Mouse (Mus musculus) ovary, postnatal 10 days (tissue): ENCODE measurements at regions not wholly inside any gene's neighbourhood (a gene's known extent, or its start where the extent isn't known, plus 50 kb on each side); places are given as distances from the start of the nearest gene placed in this dataset.

Experiments
- DNase-seq: peaks from one replicate; pipeline ENCODE4 v3.0.0; 2022; ENCODE audit warnings: low spot score

DNA sequence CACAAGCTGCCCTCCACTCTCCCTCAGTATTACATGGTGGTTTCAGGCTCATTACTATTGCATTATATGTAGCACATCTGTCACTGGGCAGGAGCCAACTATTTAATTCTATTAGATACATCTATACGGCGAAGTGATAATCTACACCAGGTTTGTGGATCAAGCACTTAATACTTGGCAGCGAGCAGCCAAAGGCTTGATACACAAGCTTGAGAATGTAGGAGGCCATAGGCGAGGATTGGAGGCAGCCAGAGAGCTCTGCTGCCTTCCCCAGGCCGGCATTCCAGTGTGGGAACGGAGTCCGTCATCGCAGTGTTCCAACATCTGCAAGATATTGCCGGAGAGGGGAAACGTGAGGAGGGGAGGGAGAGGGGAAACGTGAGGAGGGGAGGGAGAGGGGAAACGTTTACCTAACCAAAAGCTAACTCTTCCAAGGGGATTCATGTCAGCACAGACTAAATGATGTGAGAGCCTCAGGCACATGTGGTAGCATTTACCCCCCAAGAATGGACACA, 109.6 kb upstream of the Habp2 start:
- DNase-seq = no peak

DNA sequence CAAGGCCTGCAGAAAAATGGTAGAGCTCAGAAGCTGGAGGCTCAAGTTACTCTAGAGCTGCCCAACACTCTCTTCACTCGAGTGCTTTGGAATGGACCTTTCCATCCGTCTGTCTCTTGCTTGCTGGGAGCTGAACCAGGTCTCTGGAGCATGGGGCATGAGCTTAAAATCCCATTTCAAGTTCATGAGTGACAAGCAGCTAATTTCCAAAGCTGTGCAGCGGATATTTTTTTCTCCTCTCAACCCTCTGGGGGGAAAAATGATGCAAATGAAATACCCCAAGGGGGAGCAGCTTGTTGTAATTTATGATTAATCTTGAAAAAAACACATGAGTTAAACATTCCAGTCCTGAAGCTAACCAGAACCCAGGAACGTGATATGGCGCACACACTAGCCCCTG, 101.2 kb upstream of the Habp2 start:
- DNase-seq = no peak

DNA sequence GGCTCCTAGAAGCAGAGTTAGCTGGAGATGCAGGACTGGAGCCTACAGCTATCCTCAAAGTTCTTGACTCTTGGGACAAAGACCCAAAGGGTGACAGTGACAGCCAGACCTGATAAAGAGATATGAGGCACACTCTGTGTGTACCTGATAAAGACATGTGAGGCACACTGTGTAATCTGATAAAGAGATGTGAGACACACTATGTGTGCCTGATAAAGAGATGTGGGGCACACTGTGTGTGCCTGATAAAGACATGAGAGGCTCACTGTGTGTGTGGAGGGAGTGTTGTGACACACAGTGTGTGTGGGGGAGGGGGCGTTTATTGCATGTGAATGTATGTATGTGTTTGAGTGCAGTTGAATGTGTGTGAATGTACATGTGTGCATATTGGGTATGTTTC, 97.8 kb upstream of the Habp2 start:
- DNase-seq = no peak

DNA sequence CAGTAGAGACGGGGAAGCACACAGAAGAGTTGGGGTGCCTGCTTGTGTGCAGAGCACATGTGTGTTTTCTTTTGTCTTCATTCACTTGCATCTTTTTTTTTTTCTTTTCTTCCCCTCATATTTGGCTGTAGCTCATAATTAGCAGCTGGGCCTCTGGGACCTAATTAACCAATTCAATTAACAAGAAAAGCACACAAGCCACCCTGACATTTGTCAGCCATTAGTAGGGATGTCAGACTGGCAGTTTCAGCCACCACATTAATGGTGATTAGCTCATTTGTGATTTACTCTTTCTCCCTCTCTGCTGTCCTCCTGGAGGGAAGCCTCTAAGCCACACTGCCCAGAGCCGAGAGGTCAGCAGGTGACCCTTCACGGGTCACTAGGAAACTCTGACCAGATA, 96.7 kb upstream of the Habp2 start:
- DNase-seq = no peak

DNA sequence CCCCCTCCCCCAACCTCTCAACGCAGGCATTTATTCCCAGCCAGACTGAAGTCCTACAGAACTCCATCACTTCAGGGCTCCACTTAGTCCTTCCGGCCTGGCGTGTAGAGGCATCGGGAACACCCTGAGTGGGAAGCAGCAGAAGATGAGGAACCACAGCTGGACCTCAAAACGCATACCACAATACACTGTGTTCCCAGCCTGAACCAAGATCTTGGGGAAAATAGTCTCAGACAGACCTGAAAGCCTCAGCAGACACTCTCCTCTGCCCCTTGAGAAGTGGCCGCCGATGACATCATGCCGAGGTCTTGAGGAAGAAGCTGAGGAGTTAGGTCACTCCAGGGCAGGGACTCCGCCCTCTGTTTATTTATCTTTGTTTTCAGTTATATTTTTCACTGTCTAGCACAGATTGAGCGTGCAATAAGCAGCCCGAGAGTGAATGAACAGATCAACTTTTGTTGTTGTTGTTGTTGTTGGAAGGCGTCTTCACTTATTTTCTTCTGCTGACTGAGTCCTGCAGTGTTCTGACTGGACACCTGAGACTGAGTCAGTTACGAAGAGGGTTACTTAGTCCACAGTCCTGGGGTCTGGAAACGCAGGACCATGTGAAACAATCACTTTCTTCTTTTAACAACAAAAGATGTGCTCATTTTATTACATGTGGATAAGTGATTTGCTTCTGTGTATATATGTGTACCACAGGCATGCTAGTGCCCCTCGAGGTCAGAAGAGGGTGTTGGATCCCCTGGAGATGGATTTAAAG, 88.3 kb upstream of the Habp2 start:
- DNase-seq = no peak

DNA sequence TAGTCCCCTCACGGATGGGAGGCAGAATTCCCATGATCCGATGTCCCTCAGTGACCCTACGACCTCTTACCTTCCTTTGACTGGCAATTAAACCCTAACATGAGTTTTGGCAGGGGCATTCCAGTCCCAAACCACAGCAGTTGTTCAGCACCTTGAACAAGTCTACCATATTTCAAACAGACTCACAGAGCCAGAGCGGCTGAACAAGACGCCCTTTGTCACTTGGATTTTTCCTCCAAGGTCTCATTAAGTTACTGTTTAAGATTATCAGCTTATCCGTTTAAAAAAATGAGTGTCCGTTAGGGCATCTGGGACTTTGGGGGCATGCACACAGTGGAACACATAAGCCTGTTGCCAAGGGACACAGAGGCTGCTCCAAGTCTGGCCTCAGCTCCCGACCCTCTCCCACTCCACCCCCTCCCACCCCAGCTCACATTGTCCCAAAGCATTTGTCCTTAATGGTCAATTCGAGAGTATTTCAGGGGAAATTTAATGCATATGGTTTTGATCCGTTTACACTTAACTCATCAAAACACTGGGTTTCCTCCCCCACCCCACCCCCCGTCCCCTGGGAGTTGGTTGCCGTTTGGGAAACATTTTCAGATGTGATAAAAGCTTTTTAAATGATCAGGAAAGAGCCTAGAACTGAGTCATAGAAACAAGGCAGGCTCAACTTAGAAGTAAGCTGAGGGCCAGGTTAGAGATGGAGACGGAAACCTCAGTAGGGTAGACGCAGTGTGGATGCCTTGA, 87.4 kb upstream of the Habp2 start:
- DNase-seq = no peak

DNA sequence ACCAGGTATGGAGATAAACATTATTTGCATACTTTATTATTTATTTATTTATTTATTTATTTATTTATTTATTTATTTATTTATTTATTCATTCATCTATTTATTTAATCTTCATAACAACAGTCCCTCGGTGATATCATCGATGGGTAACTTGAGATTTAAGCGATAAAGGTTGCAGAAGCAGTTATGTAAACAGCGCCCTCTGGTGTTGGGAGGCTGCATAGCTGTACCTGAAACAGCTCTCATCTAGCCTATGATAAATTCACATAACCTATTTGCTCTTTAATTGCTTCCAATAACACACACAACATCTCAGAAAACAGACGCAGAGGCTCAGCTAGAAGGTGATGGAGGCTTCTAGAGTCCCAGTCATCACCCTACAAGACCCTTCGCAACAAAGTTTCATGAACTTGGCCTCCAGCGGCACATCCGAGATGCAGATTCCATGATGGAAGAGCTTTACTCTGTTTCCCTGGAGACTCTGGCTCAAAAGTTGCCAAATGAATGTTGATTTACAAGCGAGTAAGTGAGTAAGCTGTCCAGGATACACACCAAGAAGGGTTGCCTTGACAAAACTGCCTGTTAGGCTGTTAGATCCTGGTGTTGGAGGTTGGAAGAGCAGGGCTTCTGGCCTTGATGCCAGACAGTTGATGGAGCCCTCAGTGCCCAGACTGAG, 85.8 kb upstream of the Habp2 start:
- no peak for DNase-seq

DNA sequence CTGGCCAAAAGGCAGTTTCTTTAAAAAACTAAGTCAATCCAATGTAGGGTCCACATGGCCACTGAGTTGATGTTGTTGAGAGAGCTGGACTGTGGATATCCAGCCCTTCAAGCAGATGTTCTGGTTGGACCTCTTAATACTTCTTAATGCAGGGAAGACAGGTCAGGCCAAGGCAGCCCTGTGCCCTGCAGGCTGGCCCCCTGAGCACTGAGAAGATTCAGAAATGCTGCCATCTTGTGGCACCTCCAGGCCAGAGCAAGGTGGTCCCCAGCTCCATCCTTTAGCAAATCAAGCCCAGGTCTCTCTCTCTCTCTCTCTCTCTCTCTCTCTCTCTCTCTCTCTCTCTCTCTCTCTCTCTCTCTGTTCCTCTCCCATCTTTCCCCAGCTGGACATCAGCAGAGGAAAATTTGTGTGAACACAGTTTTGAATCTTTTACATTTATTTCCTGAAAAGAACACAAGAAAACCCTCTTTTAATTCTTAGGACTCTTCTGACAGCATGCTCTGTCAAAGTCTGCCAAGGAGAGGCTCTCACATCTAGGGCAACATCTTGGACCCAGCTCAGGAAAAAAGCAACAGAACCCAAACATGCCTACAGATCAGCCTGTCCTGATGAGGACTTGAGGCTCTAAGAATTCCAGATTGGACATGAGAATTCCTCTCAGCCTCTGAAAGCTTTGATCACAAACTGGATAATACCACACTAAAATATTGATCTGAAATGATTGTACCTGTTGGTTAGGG, 85.0 kb upstream of the Habp2 start:
- DNase-seq = no peak

DNA sequence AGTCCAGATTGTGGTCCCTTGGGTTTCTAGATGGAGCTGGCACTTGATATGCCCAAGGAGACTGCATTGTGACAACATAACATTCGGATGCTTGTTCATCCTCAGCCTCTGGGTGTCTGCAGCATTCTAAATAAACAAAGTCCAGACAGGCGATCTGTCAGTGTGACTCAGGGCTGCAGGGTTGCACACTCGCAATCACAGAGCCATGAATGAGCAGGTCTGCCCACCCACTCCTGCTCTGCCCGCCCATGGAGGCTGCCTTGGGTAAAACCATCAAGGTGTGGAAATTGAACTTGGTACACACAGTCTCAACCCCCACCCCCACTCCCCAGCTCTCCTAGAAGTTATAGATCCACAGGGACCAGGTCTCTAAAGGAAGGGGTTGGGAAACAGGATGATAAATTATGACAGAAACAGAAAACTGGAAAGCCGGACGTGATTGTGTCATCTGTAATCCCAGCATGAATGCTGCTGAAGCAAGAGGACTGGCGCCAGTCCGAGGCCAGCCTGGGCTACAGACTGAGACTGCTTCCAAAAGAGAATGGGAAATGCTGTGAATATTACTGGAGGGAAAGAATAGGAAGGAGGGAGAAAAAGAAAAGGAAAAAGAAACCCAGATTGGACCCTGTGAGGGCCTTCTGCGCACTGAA, 84.3 kb upstream of the Habp2 start:
- DNase-seq = no peak

DNA sequence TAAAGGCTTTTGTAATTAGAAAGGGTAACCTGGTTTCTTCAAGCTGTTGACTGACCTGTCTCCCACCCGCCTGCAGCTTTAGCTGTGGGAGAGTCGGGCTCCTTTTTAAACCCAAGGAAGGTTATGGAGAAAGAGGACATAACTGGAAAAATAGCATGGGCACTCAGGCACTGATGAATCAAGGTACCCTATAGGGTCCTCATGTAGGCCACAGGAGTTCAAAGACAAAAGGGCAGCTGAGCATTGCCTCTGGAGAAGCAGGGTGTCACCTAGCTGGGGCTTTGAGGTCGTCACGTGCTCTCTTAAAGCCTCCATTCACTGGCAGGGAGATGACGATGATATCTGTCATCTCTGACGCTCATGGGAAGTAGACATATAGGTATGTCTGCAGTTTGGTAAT, 68.4 kb upstream of the Habp2 start:
- DNase-seq = no peak

DNA sequence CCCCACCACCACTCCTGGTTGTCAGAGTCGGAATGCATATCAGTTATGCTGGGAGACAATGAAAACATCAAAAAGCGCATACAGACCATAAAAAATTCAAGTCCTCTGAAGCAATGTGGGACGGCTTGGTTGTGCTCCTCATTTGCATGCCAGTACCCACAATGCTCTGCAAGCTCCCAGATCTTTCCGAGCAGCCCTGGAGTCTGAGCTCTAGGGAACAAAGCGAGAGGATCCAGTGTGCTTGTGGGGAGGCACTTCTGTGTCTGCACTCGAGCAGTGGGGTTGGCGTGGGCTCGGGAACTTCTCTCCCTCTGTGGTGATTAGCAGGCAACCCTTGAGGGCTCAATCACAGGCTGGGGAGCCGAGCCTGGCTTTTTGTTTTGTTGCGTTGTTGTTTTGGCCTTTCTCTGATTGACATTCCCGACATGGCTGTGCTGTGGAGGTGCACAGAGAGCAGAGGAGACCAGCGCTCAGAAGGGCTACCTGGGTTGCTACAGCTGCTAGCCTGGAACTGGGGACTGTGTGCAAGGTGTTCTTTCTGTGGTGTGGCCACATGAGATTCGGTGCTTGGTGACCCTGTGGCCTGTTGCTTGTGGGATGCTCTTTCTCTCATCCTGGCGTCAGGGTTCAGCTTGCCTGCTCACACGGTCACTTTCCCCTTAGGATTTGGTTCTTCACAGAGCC, 66.1 kb upstream of the Habp2 start:
- DNase-seq = no peak

DNA sequence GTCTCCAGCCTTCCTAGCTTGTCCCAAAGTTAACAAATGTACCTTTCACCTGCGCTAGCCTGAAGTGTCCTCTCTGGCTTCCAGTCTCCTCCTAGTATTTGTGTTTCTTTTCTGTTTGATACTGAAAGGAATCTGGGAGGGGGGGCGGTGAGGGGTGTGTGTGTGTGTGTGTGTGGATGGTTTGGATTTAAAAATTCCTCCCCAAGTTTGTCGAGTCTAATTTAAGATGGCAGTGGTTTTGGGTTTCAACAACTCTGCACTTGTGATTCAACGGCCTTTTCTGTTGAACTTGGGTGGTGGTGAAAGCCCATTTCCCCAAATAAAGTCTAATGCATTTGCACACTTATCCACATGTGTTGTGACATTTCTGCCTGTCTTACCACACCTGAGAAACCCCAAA, 64.4 kb upstream of the Habp2 start:
- DNase-seq = no peak

DNA sequence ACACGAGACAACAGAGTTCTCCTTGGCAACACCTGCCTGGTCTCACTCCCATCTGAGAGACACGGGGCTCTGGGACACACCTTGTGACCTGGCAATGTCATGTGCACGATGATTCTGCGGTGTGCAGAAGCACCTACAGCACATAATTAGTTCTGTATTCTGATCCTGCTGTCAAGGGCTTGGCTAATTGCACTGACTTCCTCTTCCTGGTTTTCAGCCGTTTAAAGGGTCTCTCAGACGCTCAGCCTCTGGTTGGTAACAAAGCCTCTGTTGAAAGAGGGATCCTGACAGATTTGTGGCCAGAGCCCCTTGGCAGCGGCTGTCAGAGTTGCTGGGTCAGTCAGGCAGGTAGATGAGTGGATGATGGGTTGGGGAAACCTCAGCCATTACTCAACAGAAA, 61.9 kb upstream of the Habp2 start:
- DNase-seq = no peak

DNA sequence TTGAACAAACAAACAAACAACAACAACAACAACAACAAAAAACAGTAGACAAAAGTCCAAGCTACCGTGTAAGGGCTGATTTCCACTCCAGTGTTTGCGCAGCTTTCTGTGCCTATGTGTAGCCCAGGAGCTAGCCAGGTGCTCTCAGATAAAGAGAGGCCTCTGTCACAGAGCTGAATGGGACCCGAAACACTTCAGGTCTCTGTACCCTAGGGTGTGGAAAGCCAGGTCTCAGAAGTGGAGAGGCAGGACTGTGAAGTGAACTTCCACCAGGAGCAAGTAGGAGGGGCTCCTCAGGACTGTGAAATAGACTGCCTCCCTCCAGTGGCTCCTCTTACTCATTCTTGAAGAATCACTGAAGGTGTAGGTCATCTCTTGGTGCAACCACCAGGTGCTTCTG, 61.4 kb upstream of the Habp2 start:
- no peak for DNase-seq

DNA sequence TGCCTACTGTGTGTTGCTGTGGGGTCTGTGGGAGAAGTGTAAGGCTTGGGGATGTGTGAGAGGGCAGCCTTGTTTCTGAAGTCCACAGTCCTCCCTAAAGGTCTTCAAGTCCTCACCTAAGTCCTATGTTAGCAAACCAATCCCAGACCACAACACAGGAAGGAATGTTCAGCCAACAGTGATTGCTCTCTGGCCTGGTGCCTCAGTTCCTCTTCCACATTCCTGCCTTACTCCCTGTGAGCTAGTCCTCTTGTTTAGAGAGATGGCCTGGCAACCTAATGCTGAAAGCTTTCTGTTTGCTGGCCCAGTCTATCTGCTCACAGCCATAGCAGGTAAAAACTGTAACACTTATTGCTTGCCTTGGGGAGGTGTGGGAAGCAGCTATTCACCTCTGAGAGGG, 58.4 kb upstream of the Habp2 start:
- DNase-seq = no peak

DNA sequence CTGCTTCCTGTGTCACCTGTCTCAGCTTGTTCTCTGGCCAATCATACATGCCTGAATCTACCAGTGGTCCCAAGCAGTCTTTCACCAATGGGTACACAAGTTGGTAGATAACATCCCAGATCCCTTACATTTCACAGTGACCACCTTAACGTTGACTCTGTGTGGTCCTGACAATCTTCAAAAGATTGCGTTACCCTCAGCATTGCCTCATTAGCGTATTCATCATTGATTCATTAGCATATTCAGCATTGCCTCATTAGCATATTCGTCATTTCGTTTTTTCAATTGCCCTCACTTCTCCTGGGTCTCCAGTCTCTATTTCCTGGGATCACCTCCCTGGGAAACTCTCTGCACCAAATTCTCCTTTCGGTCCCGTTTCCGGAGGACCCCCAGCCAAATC, 55.5 kb upstream of the Habp2 start:
- no peak for DNase-seq

DNA sequence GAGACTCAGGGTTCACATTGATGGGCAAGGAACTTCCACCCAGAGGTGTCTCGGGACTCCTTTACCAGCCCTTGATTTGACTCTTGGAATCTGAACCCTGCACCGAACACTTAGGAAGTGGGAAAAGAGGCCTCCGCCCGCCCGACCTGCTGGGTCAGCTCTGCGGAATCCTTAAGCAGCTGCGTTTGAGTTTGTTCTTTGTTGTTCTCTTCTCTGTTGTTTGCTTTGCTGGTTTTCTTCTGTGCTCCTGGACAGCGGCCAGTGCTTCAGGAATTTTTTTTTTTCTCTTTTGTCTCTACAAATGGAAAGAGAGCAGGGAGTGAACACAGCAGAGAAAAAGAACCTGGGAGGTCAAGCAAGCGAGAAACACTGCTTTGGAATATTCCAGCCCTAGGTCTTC, 55.1 kb upstream of the Habp2 start:
- DNase-seq = no peak

DNA sequence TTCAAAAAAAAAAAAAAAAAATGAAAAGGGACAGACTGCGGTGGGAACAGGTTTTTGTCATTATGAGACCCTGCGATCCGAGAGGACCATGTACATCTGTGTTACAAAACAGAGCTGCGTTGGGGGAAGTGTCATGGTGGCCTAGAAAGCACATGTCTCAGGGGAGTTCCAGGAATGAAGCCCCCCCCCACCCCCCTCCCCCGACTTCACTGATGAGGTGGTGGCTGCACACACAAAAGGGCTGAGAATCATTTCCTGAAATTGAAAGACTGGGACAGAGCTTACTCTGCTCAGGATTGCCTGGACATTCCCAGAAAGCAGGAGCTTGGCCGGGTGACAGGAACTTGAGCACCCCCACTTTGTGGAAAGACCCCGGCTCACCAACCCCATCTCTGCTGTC, 54.7 kb upstream of the Habp2 start:
- DNase-seq = no peak

DNA sequence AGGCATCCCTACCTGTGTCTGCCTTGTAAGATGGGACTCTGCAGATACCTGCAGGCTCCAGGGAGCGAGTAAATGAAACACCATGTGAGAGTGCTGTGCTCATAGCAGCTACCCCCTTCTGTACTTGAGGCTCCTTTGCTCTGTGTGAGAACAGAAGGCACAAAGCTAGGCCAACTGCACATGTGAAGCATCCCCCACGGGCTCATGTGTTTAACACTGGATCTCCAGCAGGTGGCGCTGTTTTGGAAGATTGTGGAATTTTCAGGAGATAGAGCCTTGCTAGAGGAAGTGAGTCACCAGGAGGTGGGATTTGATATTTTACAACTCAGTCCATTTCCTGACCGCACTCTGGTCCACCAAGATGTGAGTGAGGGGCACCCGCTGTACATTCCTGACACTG, 54.0 kb upstream of the Habp2 start:
- DNase-seq = no peak

DNA sequence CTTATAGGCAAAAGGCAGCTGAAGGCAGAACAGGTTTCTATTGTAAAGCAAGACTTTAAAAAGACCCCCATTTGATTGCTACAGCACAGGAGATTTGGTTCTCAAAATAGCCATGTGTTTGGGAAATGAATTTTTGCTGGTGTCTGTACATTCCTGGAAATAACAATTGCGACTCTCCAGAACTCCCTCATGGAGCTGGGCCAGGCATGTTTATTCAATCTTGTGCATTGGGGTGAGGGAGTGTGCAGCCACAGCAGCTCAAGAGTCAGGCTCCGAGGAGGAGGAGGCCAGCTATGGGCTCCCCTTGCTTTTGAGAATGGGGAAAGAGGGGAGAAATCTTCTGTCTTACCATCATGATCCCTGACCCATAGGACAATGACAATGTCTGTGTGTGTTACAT, 51.9 kb upstream of the Habp2 start:
- no peak for DNase-seq
